Mouse (Mus musculus) intestine, embryonic 16.5 days (tissue): ENCODE data around the gene Nmi. TPM values are rescaled to one million over a fixed set of nuclear protein-coding genes. Genes with fewer than 3 reads are reported as not detected.

Experiments
- ATAC-seq: fragments of 200-750 bp; cut with Nextera tagmentation; 2 replicates; pipeline ENCODE4 v1.8.0; 2017; ENCODE audit warnings: moderate TSS enrichment, moderate library complexity
- H3K27ac ChIP-seq: fragments of 300-500 bp; sonication (generic); 2 replicates; pipeline ENCODE4 v1.5.1; 2014; ENCODE audit warnings: mild to moderate bottlenecking, low read length
- H3K27me3 ChIP-seq: fragments of 300-500 bp; sonication (generic); replicated peaks from 2 replicates; pipeline ENCODE4 v1.6.1; 2014; ENCODE audit warnings: low read length, control low read depth, mixed read lengths; ENCODE audit not compliant: control insufficient read depth, insufficient read depth
- H3K36me3 ChIP-seq: fragments of 300-500 bp; sonication (generic); 2 replicates; pipeline ENCODE4 v1.6.1; 2014; ENCODE audit warnings: low read length, control low read depth; ENCODE audit not compliant: control insufficient read depth, insufficient read depth
- H3K4me1 ChIP-seq: fragments of 300-500 bp; sonication (generic); 2 replicates; pipeline ENCODE4 v1.6.1; 2014; ENCODE audit warnings: low read length, control low read depth, mixed read lengths; ENCODE audit not compliant: control insufficient read depth, insufficient read depth
- H3K4me2 ChIP-seq: fragments of 300-500 bp; sonication (generic); 2 replicates; pipeline ENCODE4 v1.6.1; 2014; ENCODE audit warnings: low read depth, low read length, control low read depth
- H3K4me3 ChIP-seq: fragments of 300-500 bp; sonication (generic); 2 replicates; pipeline ENCODE4 v1.5.1; 2014; ENCODE audit warnings: mild to moderate bottlenecking, low read length
- H3K9ac ChIP-seq: fragments of 300-500 bp; sonication (generic); 2 replicates; pipeline ENCODE4 v1.6.1; 2014; ENCODE audit warnings: low read depth, low read length
- H3K9me3 ChIP-seq: fragments of 300-500 bp; sonication (generic); 2 replicates; pipeline ENCODE4 v1.6.1; 2016; ENCODE audit warnings: low read length, control low read depth; ENCODE audit not compliant: control insufficient read depth
- WGBS: fragments of 180-500 bp; shearing (Covaris S2); extraction: QIAGEN DNeasy Blood & Tissue Kit; methylation state at CpG from one replicate; pipeline ENCODE4 v1.1.7; 2014; 5-methylcytosine and 5-hydroxymethylcytosine counted together
- polyA plus RNA-seq: library from polyadenylated mRNA; unstranded; fragments of >200 nt; fragmentation: Nextera tagmentation; extraction: Ambion mirVana; gene quantifications from 2 replicates; pipeline ENCODE4 v1.2.1, GENCODE M21; 2015

Gene Nmi
- polyA plus RNA-seq, 1 experiment from 2014 or later, result 18.7 TPM

- Histone ChIP-seq H3K27ac (peak within 1 kb of the TSS; percentile 7; the same call in 1 of the 2 replicates), H3K4me1 (no peaks in the 10 kb centered on the region), H3K4me2 (peak within 1 kb of the TSS; percentile 80), H3K4me3 (peak within 1 kb of the TSS; percentile 57), H3K36me3 (no peaks in the 10 kb centered on the region), H3K9me3 (no peaks in the 10 kb centered on the region), H3K27me3 (no peaks in the 10 kb centered on the region), H3K9ac (peak within 1 kb of the TSS; percentile 67)
- ATAC-seq, result peak; percentile 87
- 2% methylated on average over 48 of the region's 48 CpGs for WGBS
Measured at GRCm38 (mm10) chr2:51934574-51935334, 38.5 kb downstream of the Nmi start, which contains the start of gene Rbm43. Gene Rbm43, minus strand, starts transcription at chr2:51935163.

DNA sequence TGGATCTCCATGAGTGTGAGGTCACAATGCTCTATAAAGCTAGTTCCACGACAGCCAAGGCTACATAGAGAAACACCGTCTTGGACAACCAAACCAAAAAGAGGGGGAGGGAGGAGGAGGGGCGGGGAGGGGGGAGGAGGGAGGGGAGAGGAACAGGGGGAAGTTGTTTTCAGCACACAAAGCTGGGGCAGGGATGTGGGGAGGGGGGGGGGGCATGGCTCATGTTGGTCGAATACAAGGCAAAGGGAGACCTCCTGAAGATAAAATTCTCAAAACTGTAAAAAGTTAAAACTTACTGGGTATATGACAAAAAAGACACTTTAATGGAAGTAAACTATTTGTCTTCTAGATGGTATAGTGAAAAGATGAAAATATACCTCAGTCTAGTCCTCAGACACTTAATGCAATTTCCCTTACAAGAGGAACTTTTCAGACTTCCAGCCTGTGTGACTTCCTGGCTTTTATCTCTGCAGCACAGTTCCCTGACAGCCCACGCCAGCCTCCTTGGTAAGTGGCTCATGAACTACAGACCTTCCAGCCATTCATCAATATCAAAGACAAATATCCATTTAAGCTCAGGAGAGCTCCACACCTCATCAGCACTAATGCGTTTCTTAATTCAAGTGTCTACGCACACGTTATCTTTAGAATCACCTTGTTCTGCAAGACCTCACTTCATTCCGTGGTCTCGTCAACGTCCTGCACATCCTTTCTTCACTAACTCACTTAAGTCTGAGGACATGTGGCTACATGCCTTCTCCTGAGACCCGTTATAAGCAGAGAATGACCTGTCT is 39.8 kb downstream of the Nmi start:
- 56% methylated on average over 12 of the region's 12 CpGs for WGBS
- Histone ChIP-seq H3K9ac (no peak overlapping the region), H3K27me3 (no peaks in the 10 kb centered on the region), H3K27ac (no peak overlapping the region), H3K4me2 (peak overlapping the region; percentile 80), H3K4me3 (peak overlapping the region; percentile 57), H3K36me3 (no peaks in the 10 kb centered on the region), H3K4me1 (no peaks in the 10 kb centered on the region), H3K9me3 (no peaks in the 10 kb centered on the region)
- no peak for ATAC-seq

DNA sequence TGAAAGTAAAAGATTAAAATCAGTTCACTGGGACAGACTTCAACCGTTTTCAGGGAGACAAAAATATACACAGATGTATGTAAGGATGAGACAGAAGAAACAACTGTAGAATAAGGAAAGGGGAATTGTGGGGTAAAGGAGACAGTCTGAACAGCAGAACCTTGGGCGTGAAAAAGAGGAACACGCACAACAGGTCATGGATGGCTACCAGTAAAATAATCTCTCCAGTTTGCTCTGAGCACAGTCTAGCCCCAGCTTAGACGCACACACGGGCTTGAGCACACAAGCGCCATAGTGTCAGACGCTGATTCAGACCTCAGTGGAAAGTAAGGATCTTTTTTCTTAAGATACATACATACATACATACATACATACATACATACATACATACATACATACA is 42.1 kb downstream of the Nmi start:
- H3K9ac ChIP-seq, result no peak overlapping the region
- H3K4me2 ChIP-seq, result no peak overlapping the region
- no peaks in the 10 kb centered on the region for H3K27me3 ChIP-seq
- H3K4me3 ChIP-seq, result no peak overlapping the region
- ATAC-seq, result no peak
- no peaks in the 10 kb centered on the region for H3K4me1 ChIP-seq
- no peaks in the 10 kb centered on the region for H3K9me3 ChIP-seq
- no peak overlapping the region for H3K27ac ChIP-seq
- 85% methylated on average over 7 of the region's 7 CpGs for WGBS
- H3K36me3 ChIP-seq, result no peaks in the 10 kb centered on the region

DNA sequence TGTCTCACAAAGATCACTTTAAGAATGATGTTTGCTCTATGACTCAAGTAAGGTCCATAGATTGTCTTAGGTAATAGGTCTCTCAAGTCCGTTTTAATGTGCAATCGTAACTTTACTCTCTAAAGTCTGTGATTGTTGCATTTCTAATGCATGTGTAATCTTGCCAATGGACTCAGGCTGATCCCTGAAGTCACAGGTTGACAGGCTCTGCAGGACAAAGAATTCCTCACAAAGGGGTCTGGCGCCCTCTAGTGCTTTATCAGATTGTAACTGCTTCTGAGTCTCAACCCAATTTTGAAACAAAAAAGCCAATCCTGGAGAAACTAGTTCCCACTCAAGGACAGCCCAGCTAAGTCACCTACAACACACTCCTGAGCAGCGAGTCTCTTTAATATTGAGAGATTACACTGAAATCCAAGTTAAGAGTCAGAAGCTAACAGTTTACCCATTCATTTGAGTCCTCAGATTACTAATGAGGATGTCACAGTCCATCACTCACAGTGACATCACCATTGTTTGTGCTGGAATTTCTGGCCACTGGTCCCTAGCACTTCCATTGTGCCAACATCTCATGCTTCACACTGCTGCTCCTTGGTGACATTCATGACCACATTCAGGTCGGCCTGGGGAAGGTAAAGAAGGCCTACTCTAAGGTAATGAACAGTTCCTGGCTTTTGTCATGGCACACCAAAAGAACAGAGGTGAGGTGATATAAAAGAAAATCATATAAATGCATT is 58.2 kb downstream of the Nmi start:
- Histone ChIP-seq H3K27me3 (no peaks in the 10 kb centered on the region), H3K9ac (no peak overlapping the region), H3K4me2 (no peak overlapping the region), H3K9me3 (no peaks in the 10 kb centered on the region), H3K4me3 (no peak overlapping the region), H3K4me1 (peaks cover 6% of the 10 kb centered on the region; the same call in 1 of the 2 replicates), H3K27ac (no peak overlapping the region), H3K36me3 (no peaks in the 10 kb centered on the region)
- ATAC-seq, result peak; percentile 42; the same call in 1 of the 2 replicates
- WGBS, result 16% methylated on average over 5 of the region's 5 CpGs

GRCm38 (mm10) chr2:51914532-51914931 is 58.8 kb downstream of the Nmi start:
- peaks cover 6% of the 10 kb centered on the region; the same call in 1 of the 2 replicates for H3K4me1 ChIP-seq
- H3K36me3 ChIP-seq, result no peaks in the 10 kb centered on the region
- H3K4me2 ChIP-seq, result no peak overlapping the region
- H3K27me3 ChIP-seq, result no peaks in the 10 kb centered on the region
- WGBS, result 58% methylated on average over 7 of the region's 7 CpGs
- no peak overlapping the region for H3K4me3 ChIP-seq
- H3K9ac ChIP-seq, result no peak overlapping the region
- H3K9me3 ChIP-seq, result no peaks in the 10 kb centered on the region
- H3K27ac ChIP-seq, result no peak overlapping the region
- ATAC-seq, result no peak

DNA sequence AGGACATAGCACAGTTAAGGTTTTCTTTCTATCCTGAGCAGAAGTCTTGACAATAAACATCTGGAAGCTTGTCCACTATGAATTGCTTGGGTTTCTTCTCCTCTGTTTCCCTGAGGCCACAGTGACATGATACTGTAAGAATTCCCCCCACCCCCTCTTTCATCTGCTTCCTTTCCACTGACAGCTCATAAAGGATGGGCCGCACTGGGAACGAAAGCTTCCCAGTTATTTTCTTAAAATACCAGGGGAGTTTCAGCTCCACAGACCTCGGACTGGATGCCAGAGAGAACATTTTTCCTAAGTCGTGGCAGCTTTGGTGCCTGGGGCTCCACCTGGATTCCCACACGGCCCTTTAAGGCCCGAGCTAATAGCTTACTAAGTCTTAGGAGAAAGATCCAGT is 60.6 kb downstream of the Nmi start:
- Histone ChIP-seq H3K4me2 (0 out of 2 replicates have a peak overlapping the region, but pooled peaks have one; percentile 19), H3K9me3 (no peaks in the 10 kb centered on the region), H3K27ac (peak overlapping the region; percentile 61), H3K36me3 (no peaks in the 10 kb centered on the region), H3K4me1 (peaks cover 6% of the 10 kb centered on the region; the same call in 1 of the 2 replicates), H3K4me3 (no peak overlapping the region), H3K27me3 (no peaks in the 10 kb centered on the region), H3K9ac (no peak overlapping the region)
- 31% methylated on average over 6 of the region's 6 CpGs for WGBS
- 0 out of 2 replicates have a peak, but pooled peaks have one; percentile 28 for ATAC-seq

GRCm38 (mm10) chr2:51911864-51912263 is 61.4 kb downstream of the Nmi start:
- no peaks in the 10 kb centered on the region for H3K9me3 ChIP-seq
- H3K27me3 ChIP-seq, result no peaks in the 10 kb centered on the region
- no peaks in the 10 kb centered on the region for H3K36me3 ChIP-seq
- ATAC-seq, result no peak
- WGBS, result 54% methylated on average over 2 of the region's 2 CpGs
- no peak overlapping the region for H3K4me3 ChIP-seq
- H3K27ac ChIP-seq, result no peak overlapping the region; the same call in 1 of the 2 replicates
- peaks cover 6% of the 10 kb centered on the region; the same call in 1 of the 2 replicates for H3K4me1 ChIP-seq
- H3K9ac ChIP-seq, result no peak overlapping the region
- H3K4me2 ChIP-seq, result no peak overlapping the region

- ATAC-seq, result no peak
- Histone ChIP-seq H3K27me3 (no peaks in the 10 kb centered on the region), H3K9ac (no peak overlapping the region), H3K4me2 (no peak overlapping the region), H3K36me3 (no peaks in the 10 kb centered on the region), H3K4me3 (no peak overlapping the region), H3K27ac (no peak overlapping the region), H3K4me1 (peaks cover 3% of the 10 kb centered on the region; the same call in 1 of the 2 replicates), H3K9me3 (no peaks in the 10 kb centered on the region)
- 58% methylated on average over 4 of the region's 4 CpGs for WGBS
Measured at GRCm38 (mm10) chr2:51907538-51908110, 65.7 kb downstream of the Nmi start.
